Mouse (Mus musculus) intestine, embryonic 15.5 days (tissue): ENCODE results near the gene Olfr202. TPM values are rescaled to one million over a fixed set of nuclear protein-coding genes. Genes with fewer than 3 reads are reported as not detected.
"Not testable (repeated sequence)": the region's sequence is repeated elsewhere in the genome, so short reads cannot be mapped to it uniquely, and the experiment has no call there.

ENCODE experiments used
- ATAC-seq: fragments of 200-750 bp; cut with Nextera tagmentation; 2 replicates; pipeline ENCODE4 v1.8.0; 2017; ENCODE audit warnings: moderate TSS enrichment, moderate library complexity
- H3K27ac ChIP-seq: fragments of 300-500 bp; sonication (generic); 2 replicates; pipeline ENCODE4 v1.5.1; 2015; ENCODE audit warnings: mild to moderate bottlenecking, inconsistent platforms
- H3K27me3 ChIP-seq: fragments of 300-500 bp; sonication (generic); replicated peaks from 2 replicates; pipeline ENCODE4 v1.6.1; 2015; ENCODE audit warnings: inconsistent platforms
- H3K36me3 ChIP-seq: fragments of 300-500 bp; sonication (generic); 2 replicates; pipeline ENCODE4 v1.6.1; 2015; ENCODE audit warnings: inconsistent platforms
- H3K4me1 ChIP-seq: fragments of 300-500 bp; sonication (generic); replicated peaks from 2 replicates; pipeline ENCODE4 v1.6.1; 2015; ENCODE audit warnings: inconsistent platforms
- H3K4me2 ChIP-seq: fragments of 300-500 bp; sonication (generic); replicated peaks from 2 replicates; pipeline ENCODE4 v1.6.1; 2015; ENCODE audit warnings: mild to moderate bottlenecking, inconsistent platforms
- H3K4me3 ChIP-seq: fragments of 300-500 bp; sonication (generic); replicated peaks from 2 replicates; pipeline ENCODE4 v1.5.1; 2015; ENCODE audit warnings: inconsistent platforms
- H3K9ac ChIP-seq: fragments of 300-500 bp; sonication (generic); 2 replicates; pipeline ENCODE4 v1.6.1; 2015; ENCODE audit warnings: inconsistent platforms
- H3K9me3 ChIP-seq: fragments of 300-500 bp; sonication (generic); 2 replicates; pipeline ENCODE4 v1.6.1; 2016; ENCODE audit warnings: inconsistent platforms
- WGBS: fragments of 180-500 bp; shearing (Covaris S2); methylation state at CpG from one replicate; pipeline ENCODE4 v1.1.7; 2015; 5-methylcytosine and 5-hydroxymethylcytosine counted together
- polyA plus RNA-seq: library from polyadenylated mRNA; unstranded; fragments of >200 nt; fragmentation: Nextera tagmentation; extraction: Ambion mirVana; gene quantifications from 2 replicates; pipeline ENCODE4 v1.2.1, GENCODE M21; 2015

Gene Olfr202
- polyA plus RNA-seq = not detected in 2 replicates

- Histone ChIP-seq H3K9ac (no peak within 1 kb of the TSS), H3K4me3 (no peak within 1 kb of the TSS), H3K4me2 (no peak within 1 kb of the TSS), H3K36me3 (no peaks in the 10 kb centered on the region), H3K9me3 (no peaks in the 10 kb centered on the region), H3K27me3 (no peaks in the 10 kb centered on the region), H3K4me1 (no peaks in the 10 kb centered on the region), H3K27ac (no peak within 1 kb of the TSS)
- WGBS = 79% methylated on average over 1 of the region's 1 CpGs
- no peak for ATAC-seq
Measured at GRCm38 (mm10) chr16:59286693-59287092, at the start of gene Olfr202. Gene Olfr202, minus strand, starts transcription at chr16:59286793.

DNA sequence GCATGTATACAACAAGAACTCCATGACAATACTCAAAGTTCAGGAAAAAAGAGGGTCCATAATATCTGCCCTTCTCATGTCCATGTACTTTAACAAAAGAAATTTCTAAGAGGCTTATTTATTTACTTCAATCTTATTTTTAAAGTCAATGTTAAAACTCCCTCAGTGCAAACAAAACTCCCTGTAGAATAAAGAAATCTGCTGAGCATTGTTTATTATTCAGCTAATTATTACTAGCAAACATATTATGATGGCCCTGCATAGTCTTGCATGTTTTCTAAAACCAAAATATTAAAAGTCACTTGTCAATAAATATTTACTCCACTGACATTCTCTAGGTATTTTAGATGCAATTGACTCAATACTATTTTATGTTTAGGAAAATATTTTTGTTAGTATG lies 44.4 kb upstream of the Olfr202 start, which contains the start of gene Olfr205:
Gene Olfr205 (minus strand): TSS at position 101 of the 400 bp plus-strand sequence.
- H3K36me3 ChIP-seq = no peaks in the 10 kb centered on the region

DNA sequence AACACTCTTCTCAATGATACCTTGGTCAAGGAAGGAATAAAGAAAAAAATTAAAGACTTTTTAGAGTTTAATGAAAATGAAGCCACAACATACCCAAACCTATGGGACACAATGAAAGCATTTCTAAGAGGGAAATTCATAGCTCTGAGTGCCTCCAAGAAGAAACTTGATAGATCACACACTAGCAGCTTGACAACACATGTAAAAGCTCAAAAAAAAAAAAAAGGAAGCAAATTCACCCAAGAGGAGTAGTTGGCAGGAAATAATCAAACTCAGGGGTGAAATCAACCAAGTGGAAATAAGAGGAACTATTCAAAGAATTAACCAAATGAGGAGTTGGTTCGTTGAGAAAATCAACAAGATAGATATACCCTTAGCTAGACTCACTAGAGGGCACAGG lies 36.7 kb upstream of the Olfr202 start:
- not testable (repeated sequence) for H3K27ac ChIP-seq

More for the DNA sequence above, 44.4 kb upstream of the Olfr202 start, which contains the start of gene Olfr205:
- H3K9ac ChIP-seq = no peak within 1 kb of the TSS
- no peak within 1 kb of the TSS for H3K4me3 ChIP-seq
- no peaks in the 10 kb centered on the region for H3K9me3 ChIP-seq
- H3K27me3 ChIP-seq = no peaks in the 10 kb centered on the region
- no peak within 1 kb of the TSS for H3K27ac ChIP-seq
- H3K4me2 ChIP-seq = no peak within 1 kb of the TSS
- no peak for ATAC-seq
- no peaks in the 10 kb centered on the region for H3K4me1 ChIP-seq

DNA sequence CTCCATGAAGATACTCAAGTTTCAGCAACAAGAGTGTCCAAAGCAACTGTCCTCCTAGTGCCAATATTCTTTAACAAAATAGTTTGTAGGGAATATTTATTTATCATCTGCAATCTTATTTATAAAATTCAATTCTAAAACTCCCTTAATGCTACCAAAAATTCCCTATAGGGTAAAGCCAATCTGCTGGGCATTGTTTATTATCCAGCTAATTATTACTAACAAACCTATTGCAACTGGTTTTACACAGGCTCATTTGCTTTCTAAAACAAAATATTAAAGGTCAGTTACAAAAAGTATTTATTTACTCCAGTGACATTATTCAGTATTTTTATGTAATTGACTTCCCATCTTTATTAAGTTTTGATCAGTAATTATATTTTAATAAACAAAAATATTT lies 31.6 kb upstream of the Olfr202 start, which contains the start of gene Olfr204:
Gene Olfr204 (minus strand): TSS at position 101 of the 400 bp plus-strand sequence.
- ATAC-seq = no peak
- Histone ChIP-seq H3K27me3 (no peaks in the 10 kb centered on the region), H3K4me1 (no peaks in the 10 kb centered on the region), H3K9ac (no peak within 1 kb of the TSS), H3K27ac (no peak within 1 kb of the TSS), H3K36me3 (no peaks in the 10 kb centered on the region), H3K9me3 (no peaks in the 10 kb centered on the region), H3K4me2 (no peak within 1 kb of the TSS), H3K4me3 (no peak within 1 kb of the TSS)

More for the DNA sequence above, 36.7 kb upstream of the Olfr202 start:
- not testable (repeated sequence) for H3K36me3 ChIP-seq, H3K27me3 ChIP-seq, H3K4me1 ChIP-seq, ATAC-seq, H3K4me2 ChIP-seq, H3K4me3 ChIP-seq, H3K9me3 ChIP-seq, H3K9ac ChIP-seq
- 55% methylated on average over 1 of the region's 1 CpGs for WGBS

GRCm38 (mm10) chr16:59298581-59298980 lies 12.0 kb upstream of the Olfr202 start, which contains the start of gene Olfr203:
Gene Olfr203, plus strand, starts transcription at chr16:59298881.
- no peaks in the 10 kb centered on the region for H3K4me1 ChIP-seq
- H3K27me3 ChIP-seq = no peaks in the 10 kb centered on the region
- ATAC-seq = no peak
- no peak within 1 kb of the TSS for H3K9ac ChIP-seq
- H3K36me3 ChIP-seq = no peaks in the 10 kb centered on the region
- no peaks in the 10 kb centered on the region for H3K9me3 ChIP-seq
- no peak within 1 kb of the TSS for H3K4me2 ChIP-seq
- no peak within 1 kb of the TSS for H3K27ac ChIP-seq
- no peak within 1 kb of the TSS for H3K4me3 ChIP-seq
- WGBS = 90% methylated on average over 2 of the region's 2 CpGs

GRCm38 (mm10) chr16:59287576-59287975 lies 983 bp upstream of the Olfr202 start:
- WGBS = 77% methylated on average over 9 of the region's 9 CpGs
- H3K9ac ChIP-seq, H3K4me3 ChIP-seq, H3K27ac ChIP-seq, H3K4me2 ChIP-seq, H3K4me1 ChIP-seq, H3K27me3 ChIP-seq, ATAC-seq, H3K9me3 ChIP-seq, H3K36me3 ChIP-seq: not testable (repeated sequence)

DNA sequence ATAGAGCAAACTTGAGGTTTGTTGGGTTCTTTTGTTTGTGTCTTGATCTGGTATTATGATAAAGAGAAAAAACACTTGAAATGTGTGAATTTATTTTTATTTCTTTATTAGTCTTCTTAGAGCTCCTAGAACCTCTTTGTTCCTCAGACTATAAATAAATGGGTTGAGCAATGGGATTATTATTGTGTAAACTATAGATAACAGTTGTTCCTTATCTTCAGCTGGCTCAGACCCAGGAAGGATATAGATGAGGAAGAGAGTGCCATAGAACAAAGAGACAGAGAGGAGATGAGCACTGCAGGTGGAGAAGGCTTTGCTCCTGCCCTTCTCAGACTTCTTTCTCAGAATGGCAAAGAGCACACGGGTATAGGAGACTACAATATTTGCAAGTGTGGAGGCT lies 3.1 kb downstream of the Olfr202 start:
- Histone ChIP-seq H3K4me2 (no peak overlapping the region), H3K4me1 (no peaks in the 10 kb centered on the region), H3K36me3 (no peaks in the 10 kb centered on the region), H3K27me3 (no peaks in the 10 kb centered on the region), H3K9ac (no peak overlapping the region), H3K27ac (no peak overlapping the region), H3K9me3 (no peaks in the 10 kb centered on the region), H3K4me3 (no peak overlapping the region)
- ATAC-seq = no peak
- WGBS = 65% methylated on average over 1 of the region's 1 CpGs

DNA sequence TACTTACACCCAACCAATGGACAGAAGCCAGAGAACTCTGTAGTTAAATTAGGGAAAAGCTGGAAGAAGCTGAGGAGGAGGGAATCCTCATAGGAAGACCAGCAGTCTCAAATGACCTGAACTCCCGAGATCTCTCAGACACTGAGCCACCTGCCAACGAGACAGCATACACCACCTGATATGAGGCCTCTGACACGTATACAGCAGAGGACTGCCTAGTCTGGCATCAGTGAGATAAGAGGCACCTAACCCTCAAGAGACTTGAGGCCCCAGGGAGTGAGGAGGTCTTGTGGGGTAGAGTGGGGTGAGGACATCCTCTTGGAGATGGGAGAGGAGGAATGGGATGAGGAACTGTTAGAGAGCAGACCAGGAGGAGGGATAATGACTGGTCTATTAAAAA lies 6.1 kb downstream of the Olfr202 start:
- Histone ChIP-seq H3K4me2 (no peak overlapping the region), H3K27ac (no peak overlapping the region), H3K4me1 (no peaks in the 10 kb centered on the region), H3K9me3 (no peaks in the 10 kb centered on the region), H3K4me3 (no peak overlapping the region), H3K27me3 (no peaks in the 10 kb centered on the region), H3K9ac (no peak overlapping the region), H3K36me3 (no peaks in the 10 kb centered on the region)
- 64% methylated on average over 3 of the region's 3 CpGs for WGBS
- no peak for ATAC-seq

GRCm38 (mm10) chr16:59272532-59272931 lies 14.1 kb downstream of the Olfr202 start, which contains the start of gene Olfr201:
Gene Olfr201, minus strand, starts transcription at chr16:59272632.
- 91% methylated on average over 4 of the region's 4 CpGs for WGBS
- not testable (repeated sequence) for ATAC-seq

GRCm38 (mm10) chr16:59269097-59269496 lies 17.5 kb downstream of the Olfr202 start:
- H3K36me3 ChIP-seq, H3K9me3 ChIP-seq, H3K9ac ChIP-seq, ATAC-seq, H3K4me2 ChIP-seq, H3K4me3 ChIP-seq, H3K27me3 ChIP-seq, H3K4me1 ChIP-seq, H3K27ac ChIP-seq: not testable (repeated sequence)
- 65% methylated on average over 4 of the region's 4 CpGs for WGBS

More at GRCm38 (mm10) chr16:59272532-59272931, 14.1 kb downstream of the Olfr202 start, which contains the start of gene Olfr201:
- H3K36me3 ChIP-seq, H3K4me1 ChIP-seq, H3K4me2 ChIP-seq, H3K9me3 ChIP-seq, H3K27me3 ChIP-seq, H3K27ac ChIP-seq, H3K9ac ChIP-seq, H3K4me3 ChIP-seq: not testable (repeated sequence)

DNA sequence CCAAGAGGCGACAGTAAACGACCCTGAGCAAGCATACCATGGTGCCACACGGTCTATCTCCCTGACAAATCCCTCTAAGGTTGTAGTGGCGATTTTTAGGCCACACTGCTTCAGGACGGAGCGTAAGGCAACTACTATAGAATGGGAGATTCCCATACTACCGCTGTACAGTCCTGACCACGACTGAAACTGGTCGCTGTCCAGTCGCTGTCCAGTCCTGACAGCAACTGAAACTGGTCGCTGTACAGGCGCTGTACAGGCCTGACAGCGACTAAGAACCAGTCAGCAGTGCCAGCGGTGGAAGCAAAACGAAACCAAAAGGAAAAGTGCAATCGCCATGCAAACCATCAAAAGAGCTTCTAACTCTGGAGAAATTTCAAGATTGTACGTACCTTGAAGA lies 36.9 kb downstream of the Olfr202 start:
- ATAC-seq = no peak
- 84% methylated on average over 17 of the region's 17 CpGs for WGBS
- no peaks in the 10 kb centered on the region for H3K4me1 ChIP-seq

More for the DNA sequence above, 36.9 kb downstream of the Olfr202 start:
- Histone ChIP-seq H3K27me3 (no peaks in the 10 kb centered on the region), H3K27ac (no peak overlapping the region), H3K36me3 (no peaks in the 10 kb centered on the region), H3K9ac (no peak overlapping the region), H3K4me2 (no peak overlapping the region), H3K9me3 (no peaks in the 10 kb centered on the region), H3K4me3 (no peak overlapping the region)
